Mouse (Mus musculus) megakaryocyte, embryonic 14.5 days (primary cell): ENCODE results near the gene Nrtn.

ENCODE experiments used
- FLI1 ChIP-seq: IDR thresholded peaks from 2 replicates; pipeline ENCODE4 v1.6.1; 2012; ENCODE audit warnings: low read length, inconsistent platforms, mixed read lengths
- GATA1 ChIP-seq: IDR thresholded peaks from 3 replicates; pipeline ENCODE4 v1.6.1; 2012; ENCODE audit warnings: mixed read lengths, low read length, inconsistent platforms, borderline replicate concordance

DNA sequence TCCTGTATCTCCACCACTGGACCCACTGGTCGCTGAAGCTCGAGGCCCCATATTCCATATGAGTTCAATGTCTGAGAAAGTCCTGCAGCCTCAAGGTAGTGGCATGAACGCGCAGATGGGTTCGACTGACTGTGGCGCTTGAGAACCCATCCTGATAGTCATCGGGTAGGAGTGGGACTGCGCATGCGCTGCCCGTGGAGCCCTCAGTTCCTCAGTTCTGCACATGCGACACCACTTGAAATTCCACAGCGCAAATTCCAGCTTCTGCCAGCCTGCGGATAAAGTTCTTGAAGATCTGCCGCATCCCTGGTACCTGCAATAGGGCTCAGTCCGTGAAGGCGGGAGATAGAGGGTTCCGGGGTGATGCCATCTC, 16.6 kb downstream of the Nrtn start:
- TF ChIP-seq GATA1 (no peak), FLI1 (no peak)
